Mouse (Mus musculus): ENCODE data around the gene Dpp6. TPM values are rescaled to one million over a fixed set of nuclear protein-coding genes. Genes with fewer than 3 reads are reported as not detected.

Dpp6 gene
- total RNA-seq, 2 experiments from 2014 or later, result not detected

DNA sequence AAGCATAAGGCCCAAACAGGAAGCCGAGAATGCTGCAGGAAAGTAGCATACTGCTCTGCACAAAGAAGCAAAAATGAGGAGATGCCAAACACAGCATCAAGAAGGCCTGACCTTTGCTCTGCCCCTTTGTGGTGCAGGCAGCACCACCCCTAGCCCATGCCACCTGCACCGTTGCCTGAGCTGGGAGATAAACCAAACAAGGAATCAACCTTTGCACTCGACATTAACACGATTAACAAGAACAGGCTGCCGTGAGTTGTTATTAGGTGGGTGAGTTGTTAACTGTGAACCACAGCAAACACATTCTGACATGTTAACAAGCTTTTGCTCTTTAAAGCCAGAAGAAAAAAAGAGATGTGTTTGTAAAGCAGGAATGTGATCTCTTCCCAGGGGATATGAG, 239.4 kb downstream of the Dpp6 start:
- ATAC-seq (replicated peaks; ENCODE audit: poor library complexity), result no peak

- no peak for ATAC-seq (replicated peaks; ENCODE audit: poor library complexity)
Observed at GRCm38 (mm10) chr5:27060114-27060513, 243.1 kb downstream of the Dpp6 start.

DNA sequence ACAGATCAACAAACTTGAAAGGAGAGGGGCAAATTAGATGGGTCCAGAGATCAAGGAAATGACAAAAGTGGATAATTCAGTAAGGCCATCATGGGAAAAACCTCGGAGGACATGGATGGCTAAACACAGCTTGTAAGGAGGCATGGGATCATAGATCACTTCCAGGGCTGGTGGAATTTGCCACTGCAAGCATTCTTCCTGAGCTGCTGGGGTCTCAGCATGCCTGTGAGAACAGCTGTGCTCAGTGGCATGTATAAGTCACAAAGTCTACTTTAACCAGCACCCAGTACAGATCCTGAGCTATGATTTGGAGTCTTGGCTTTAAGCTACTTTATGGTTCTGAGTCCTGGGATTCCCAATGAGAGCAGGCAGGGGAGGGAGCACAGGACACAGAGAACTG, 246.9 kb downstream of the Dpp6 start:
- no peak for ATAC-seq (replicated peaks; ENCODE audit: poor library complexity)

DNA sequence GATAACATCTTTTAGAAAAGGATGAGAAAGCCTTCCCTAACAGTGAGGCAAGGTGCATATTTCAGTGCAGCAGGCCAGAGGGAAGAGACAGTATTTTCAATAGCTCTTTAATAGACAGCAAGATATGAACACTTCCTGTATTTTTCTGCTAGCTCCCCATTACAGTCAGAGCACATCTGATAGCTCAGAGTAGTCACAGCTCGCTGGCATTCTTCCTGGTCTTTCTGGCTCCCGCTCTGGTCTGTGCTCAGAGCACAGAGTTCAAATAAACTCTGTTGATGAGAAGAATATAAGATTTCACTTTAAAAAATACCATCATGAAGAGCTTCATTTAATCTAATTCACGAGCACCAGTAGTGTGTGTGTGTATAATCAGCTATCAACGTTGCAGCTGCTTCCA, 249.8 kb downstream of the Dpp6 start:
- no peak for ATAC-seq (replicated peaks; ENCODE audit: poor library complexity)

DNA sequence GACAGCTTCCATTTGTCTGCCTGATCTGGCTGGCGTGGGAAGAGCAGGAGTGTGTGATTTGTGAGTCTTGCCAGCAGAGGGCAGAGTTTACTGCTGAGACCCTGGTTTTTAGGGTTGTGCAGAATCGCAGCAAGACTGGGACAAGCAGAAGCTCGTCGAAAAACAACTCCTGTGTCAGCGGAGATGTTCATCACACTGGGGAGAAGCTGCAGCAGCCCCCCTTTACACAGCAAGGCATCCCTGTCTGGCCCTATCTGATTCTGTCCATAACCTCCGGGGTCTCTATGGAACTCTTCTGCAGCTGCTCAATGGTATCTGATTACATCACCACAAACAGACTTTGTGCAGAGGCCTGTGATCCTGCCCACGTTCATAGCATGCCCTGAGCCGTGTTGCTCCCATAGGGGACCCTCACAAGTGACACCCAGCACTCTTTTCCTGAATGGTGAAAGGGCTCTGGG, 258.2 kb downstream of the Dpp6 start:
- peak; percentile 76 for ATAC-seq (replicated peaks; ENCODE audit: poor library complexity)

DNA sequence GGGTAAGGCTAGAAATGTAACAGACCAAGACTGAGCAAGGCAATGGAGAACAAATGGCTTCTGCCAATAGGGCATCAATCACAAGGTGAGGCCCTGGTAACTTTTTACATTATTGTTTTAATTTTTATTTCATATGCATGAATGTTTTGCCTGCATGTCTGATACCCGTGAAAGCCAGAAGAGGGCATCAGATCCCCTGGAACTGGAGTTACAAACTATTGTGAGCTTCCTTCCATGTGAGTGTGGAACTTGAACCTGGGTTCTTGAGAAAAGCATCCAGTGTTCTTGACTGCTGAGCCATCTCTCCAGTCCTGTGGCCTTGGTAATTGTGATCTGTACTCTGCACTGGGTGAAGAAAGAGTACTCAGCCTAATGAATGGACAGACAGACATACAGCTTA, 259.0 kb downstream of the Dpp6 start:
- no peak for ATAC-seq (replicated peaks; ENCODE audit: poor library complexity)

DNA sequence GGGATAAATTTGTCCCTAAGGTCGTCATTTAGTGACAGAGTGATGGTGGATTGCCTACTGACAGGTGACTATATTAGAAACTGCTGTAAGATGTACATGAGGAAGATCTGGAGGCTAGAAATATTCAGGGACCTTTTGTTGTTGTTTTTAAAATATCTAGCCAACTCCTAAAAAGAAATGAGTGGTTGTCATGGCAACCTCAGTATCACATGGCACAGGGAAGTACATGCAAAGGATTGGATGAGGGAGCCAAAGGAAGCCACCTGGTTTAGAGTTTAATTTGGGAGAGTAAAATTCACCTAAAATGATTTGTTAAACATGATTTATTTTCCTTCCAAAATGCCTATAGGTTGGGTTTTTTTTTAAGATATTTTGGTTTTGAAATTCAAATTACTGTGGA, 260.8 kb downstream of the Dpp6 start:
- no peak for ATAC-seq (replicated peaks; ENCODE audit: poor library complexity)

- no peak for ATAC-seq (replicated peaks; ENCODE audit: poor library complexity)
Observed at GRCm38 (mm10) chr5:27081275-27081674, 264.3 kb downstream of the Dpp6 start.

GRCm38 (mm10) chr5:27083762-27084161, 266.8 kb downstream of the Dpp6 start:
- ATAC-seq (replicated peaks; ENCODE audit: poor library complexity), result no peak

GRCm38 (mm10) chr5:27108221-27108620, 291.2 kb downstream of the Dpp6 start:
- no peak for ATAC-seq (replicated peaks; ENCODE audit: poor library complexity)

- ATAC-seq (replicated peaks; ENCODE audit: poor library complexity), result no peak
Observed at GRCm38 (mm10) chr5:27122479-27122878, 305.5 kb downstream of the Dpp6 start.

- no peak for ATAC-seq (replicated peaks; ENCODE audit: poor library complexity)
Observed at GRCm38 (mm10) chr5:27122944-27123343, 305.9 kb downstream of the Dpp6 start.

GRCm38 (mm10) chr5:27126034-27126433, 309.0 kb downstream of the Dpp6 start:
- ATAC-seq (replicated peaks; ENCODE audit: poor library complexity), result no peak

- no peak for ATAC-seq (replicated peaks; ENCODE audit: poor library complexity)
Observed at GRCm38 (mm10) chr5:27133196-27133595, 316.2 kb downstream of the Dpp6 start.

DNA sequence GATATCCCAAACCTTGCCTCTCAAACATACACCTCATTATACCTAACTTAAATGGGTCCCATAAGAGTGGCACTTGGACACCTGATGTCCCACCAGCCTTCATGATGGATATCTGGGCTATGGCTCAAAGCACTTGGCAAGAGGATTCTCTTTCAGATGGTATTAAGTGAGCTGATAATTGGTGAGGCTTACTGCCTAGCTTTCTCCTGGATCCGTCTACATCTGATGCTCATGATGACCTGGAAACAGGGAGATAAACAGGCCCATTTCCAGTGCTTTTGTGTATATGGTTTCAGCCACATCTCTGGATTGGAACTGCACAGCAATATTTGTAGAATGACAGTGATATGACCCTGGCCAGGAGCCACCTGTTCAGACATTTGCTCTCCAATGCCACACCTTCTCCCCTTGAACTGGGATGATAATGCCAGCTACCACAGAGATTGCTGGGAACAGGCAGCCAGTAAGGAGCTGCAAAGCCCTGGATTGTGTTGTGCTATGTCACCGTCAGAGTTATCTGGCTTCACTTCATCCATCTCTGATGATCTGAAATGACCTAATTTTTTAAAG, 317.5 kb downstream of the Dpp6 start:
- ATAC-seq (replicated peaks; ENCODE audit: poor library complexity), result no peak

DNA sequence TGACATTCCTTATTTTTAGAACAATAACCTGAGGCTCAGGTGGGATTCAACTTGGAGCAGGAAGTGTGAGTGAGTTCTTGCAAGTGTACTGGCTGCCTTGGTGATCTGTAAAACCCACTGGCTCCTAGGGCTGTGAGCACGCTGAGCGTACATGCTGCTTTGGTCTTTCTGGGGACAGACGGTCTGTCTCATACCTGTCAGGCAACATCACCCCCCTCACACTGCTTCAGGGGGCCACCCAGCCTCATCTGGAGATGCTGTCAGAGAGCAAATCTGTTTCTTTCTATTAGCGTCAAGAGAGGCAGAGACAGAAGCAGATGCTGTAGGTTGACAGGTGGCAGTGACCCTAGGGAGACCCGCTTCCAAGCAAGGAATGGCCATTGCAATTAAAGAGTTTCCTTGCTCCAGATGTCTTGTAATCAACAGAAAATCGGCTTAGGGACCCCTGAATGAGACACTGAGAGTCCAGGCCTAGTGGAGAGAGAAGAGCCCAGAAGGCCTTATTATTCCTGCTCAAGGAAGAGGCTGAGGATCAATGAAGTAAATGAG, 330.5 kb downstream of the Dpp6 start:
- no peak for ATAC-seq (replicated peaks; ENCODE audit: poor library complexity)

- no peak for ATAC-seq (replicated peaks; ENCODE audit: poor library complexity)
Observed at GRCm38 (mm10) chr5:27151017-27151416, 334.0 kb downstream of the Dpp6 start.

DNA sequence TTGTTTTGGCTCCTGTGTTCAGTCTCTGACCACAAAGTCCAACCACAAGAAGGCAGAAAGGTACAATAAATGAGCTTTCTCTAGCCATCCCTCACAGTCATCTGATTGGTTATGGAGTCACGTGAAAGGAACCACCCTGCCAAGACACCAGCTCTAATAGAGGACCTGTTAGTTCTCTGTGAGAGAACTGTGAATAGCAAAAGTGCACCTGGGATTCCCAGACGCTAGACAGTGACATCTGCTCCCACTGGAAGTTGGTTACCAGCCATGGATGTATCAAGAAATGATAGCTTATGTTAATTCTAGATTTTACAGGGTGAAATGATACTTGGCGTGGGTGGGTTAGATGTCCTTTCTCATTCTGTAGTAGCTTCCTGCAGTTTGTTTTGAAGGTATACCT, 338.7 kb downstream of the Dpp6 start:
- no peak for ATAC-seq (replicated peaks; ENCODE audit: poor library complexity)

DNA sequence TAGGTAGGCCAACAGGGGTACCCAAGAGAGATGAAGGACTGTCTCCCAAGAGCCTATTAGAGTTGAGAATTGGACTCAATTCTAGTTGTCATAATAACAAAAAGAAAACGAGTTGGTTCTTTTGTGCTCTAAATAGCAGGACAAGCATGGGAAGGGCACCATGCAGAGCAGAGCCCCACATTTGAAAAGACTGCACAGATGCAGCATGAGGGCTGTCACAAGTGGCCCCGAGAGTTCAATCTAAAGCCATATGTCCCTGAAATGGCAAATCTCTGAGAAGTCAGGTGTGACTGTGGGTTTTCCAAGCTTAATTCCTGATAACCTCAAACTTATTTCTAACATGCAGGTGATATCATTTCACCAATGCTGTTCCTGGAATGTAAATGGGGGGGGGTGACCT, 339.4 kb downstream of the Dpp6 start:
- no peak for ATAC-seq (replicated peaks; ENCODE audit: poor library complexity)

GRCm38 (mm10) chr5:27161122-27161645, 344.2 kb downstream of the Dpp6 start:
- no peak for ATAC-seq (replicated peaks; ENCODE audit: poor library complexity)

GRCm38 (mm10) chr5:27168550-27168949, 351.5 kb downstream of the Dpp6 start:
- ATAC-seq (replicated peaks; ENCODE audit: poor library complexity), result no peak

DNA sequence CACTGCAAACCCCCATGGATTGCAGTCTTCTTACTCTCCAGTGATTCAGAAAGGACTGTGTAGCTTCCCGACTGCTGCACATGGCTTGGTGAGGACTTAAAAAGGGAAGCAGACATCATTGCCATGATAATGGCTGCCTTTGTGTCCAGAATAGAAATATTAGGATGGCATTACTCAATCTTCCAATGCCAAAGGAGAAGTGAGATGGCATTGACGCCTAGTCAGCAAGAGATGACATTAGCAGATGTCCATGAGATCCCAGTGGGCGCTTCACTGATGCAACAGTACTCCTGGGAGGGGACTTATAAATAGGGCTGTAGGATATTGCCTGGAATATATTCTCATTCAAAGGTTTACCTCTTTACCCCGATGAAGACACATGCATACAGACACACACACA, 368.0 kb downstream of the Dpp6 start:
- ATAC-seq (replicated peaks; ENCODE audit: poor library complexity), result peak; percentile 80
